Mouse (Mus musculus): ENCODE data around the gene Olfr1358. TPM values are rescaled to one million over a fixed set of nuclear protein-coding genes. Genes with fewer than 3 reads are reported as not detected.
"Not testable (repeated sequence)": the region's sequence is repeated elsewhere in the genome, so short reads cannot be mapped to it uniquely, and the experiment has no call there.

Olfr1358 gene
- not detected for total RNA-seq (2021)

GRCm38 (mm10) chr10:78517128-78517527, at the start of gene Olfr1358:
Olfr1358 (plus strand) TSS chr10:78517428.
- no peak for DNase-seq (ENCODE audit: extremely low spot score in 1 of 2, low spot score in 1 of 2)

GRCm38 (mm10) chr10:78467761-78468310, 49.4 kb upstream of the Olfr1358 start:
- no peak for DNase-seq (ENCODE audit: extremely low spot score in 1 of 2, low spot score in 1 of 2)

DNA sequence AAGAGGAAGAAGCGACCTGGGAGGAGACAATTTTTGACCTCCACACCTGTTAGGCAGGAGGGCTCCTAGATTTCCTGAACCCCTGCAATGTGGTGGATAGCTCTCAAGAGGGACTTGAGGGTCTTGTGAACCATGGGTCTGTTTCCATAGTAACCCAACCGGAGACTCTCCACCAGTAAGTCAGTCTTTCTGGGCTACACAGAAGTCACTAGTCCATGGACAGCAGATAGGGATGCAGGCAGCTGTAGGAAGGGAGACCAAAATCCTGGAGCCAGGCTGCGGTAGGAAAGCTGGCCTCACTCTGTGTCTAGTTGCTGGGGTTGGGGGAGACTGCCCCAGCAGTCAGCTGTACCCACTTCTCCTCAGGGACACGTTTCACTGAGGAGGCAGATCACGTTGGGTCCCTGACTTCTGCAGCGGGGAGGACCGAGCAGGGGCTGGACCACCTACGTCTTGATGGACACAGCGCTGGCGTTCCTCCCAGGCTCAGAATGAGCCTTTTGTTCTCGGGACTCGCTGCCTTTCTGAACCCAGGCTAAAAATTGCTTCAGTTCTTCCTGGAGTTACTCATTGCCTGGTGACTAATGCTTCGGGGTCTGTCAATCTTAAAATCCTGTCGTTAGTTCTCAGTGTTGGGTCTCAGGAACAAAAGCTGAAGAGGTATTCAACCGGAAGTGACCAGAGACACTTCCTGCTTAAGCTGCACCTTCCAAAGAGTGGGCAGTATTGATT, 46.5 kb upstream of the Olfr1358 start:
- no peak for DNase-seq (ENCODE audit: extremely low spot score in 1 of 2, low spot score in 1 of 2)

- DNase-seq (ENCODE audit: extremely low spot score in 1 of 2, low spot score in 1 of 2), result no peak
Observed at GRCm38 (mm10) chr10:78472046-78472445, 45.2 kb upstream of the Olfr1358 start.

DNA sequence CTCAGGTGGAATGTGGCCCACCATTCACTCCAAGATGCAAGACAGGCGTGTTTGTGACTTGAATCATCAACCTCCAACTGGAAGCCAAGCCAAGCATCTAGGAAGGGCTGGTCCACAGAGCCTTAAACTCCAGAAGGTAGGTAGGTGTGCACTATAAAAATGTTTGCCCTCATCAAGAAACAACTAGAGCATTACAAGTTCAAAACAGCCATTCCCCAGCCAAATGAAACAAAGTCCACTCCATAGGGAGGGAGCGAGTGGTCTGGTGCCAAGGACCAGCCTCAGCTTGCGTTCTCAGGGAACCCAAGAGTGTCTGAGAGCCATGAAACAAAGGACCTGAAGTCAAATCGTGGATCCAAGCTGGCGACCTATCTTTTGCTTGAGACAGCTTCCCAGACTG, 43.8 kb upstream of the Olfr1358 start:
- no peak for DNase-seq (ENCODE audit: extremely low spot score in 1 of 2, low spot score in 1 of 2)

DNA sequence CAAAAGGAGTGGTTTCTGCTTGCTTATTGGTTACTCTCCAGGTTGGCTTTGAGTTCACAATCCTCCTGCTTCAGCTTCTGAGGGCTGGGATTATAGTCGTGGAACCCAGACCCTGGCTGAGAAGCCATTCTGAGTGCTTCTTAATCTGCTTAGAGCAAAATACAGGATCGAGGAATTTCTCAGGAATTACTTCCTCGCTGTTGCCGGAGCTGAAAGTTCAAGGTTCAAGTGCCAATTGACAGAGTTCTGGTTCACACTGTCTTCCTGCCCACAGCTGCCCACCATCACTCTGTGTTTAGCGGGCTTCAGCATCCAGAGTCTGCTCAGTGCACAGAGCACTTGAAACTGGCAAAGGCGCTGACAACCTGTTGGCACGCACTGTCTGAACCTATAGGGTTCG, 42.5 kb upstream of the Olfr1358 start:
- no peak for DNase-seq (ENCODE audit: extremely low spot score in 1 of 2, low spot score in 1 of 2)

DNA sequence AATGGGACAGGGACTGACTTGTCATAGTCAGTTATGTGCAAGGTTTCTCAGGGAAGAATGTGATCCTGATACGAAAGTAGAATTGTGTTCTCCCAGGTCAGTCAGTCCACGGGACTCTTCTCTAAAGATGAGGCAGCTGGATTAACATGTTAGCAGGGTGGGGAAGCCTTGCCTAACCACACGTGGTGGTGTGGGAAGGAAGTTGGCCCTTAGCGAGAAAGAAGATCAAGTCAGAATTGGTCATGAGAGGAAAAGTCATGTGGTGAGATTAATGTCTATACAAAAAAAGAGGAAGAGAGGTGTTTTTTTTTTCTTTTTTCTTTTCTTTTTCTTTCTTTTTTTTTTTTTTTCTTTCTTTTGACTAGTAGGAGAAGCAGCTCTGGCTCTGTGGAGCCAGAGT, 40.4 kb upstream of the Olfr1358 start:
- no peak for DNase-seq (ENCODE audit: extremely low spot score in 1 of 2, low spot score in 1 of 2)

- DNase-seq (ENCODE audit: extremely low spot score in 1 of 2, low spot score in 1 of 2), result no peak
Observed at GRCm38 (mm10) chr10:78480954-78481927, 36.0 kb upstream of the Olfr1358 start.

DNA sequence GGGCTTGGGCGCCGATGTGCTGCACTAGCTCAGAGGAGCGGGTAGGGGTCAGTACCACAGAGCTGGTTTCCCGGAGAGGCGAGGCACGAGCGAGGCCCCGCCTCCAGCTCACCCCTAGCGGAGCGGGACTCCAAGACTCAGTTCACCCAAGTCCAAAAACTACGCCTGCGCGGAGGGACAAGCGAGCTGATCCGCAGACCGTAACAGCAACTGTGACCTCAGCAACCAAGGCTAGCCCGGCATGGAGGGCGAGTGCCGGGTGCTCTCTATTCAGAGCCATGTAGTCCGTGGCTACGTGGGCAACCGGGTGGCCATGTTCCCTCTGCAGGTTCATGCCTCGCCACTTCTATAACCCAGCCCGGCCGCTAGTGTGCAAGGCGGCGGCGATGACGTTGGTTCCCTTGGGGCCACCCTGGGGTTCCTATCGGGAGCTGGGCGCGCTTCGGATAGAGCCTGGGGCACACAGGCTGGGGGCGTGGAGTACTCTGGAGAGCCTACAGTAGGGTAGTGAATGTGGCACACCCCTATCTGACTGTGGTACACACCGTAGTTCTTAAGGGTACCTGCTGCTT, 35.2 kb upstream of the Olfr1358 start:
- DNase-seq (ENCODE audit: extremely low spot score in 1 of 2, low spot score in 1 of 2), result no peak

DNA sequence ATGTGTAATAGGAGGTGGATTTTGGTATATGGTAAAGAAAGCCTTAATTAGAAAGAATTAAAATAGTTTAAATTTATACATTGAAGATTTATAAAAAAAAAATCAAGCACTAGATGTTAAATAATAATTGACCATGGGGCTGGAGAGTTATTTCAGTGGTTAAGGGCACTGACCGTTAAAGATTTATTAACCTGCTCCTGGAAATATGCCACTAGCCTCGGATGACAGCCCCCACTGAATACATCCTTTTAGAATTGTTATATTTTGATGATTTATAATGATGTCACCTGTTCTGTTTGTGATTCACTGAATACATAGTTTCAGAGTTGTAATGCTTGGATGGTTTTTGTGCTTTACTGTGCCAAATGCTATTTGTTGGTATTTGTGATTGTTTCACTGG, 31.9 kb upstream of the Olfr1358 start:
- not testable (repeated sequence) for DNase-seq (ENCODE audit: extremely low spot score in 1 of 2, low spot score in 1 of 2)

DNA sequence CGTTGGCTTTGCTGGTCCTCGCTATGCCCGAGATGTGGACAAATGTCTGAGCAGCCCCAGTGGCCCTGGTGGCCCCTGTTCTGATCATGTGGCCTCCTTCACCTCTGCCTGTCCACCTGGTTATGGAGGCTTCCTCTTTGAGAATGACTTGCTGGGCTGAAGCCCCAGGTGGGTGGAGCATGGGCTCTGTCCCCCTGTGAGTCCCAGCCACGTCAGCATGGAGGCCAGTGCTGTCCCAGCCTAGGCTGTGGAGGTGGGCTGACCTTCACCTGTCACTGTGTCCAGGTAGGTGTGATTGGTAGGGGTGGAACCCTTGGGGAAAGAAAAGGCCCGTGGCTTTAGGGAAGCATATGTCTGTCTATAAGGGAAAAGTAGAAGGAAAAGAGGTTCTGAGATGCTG, 30.4 kb upstream of the Olfr1358 start:
- no peak for DNase-seq (ENCODE audit: extremely low spot score in 1 of 2, low spot score in 1 of 2)

- peak; percentile 65 to 88 for DNase-seq (ENCODE audit: extremely low spot score in 1 of 2, low spot score in 1 of 2)
Observed at GRCm38 (mm10) chr10:78487431-78488086, 29.7 kb upstream of the Olfr1358 start.

DNA sequence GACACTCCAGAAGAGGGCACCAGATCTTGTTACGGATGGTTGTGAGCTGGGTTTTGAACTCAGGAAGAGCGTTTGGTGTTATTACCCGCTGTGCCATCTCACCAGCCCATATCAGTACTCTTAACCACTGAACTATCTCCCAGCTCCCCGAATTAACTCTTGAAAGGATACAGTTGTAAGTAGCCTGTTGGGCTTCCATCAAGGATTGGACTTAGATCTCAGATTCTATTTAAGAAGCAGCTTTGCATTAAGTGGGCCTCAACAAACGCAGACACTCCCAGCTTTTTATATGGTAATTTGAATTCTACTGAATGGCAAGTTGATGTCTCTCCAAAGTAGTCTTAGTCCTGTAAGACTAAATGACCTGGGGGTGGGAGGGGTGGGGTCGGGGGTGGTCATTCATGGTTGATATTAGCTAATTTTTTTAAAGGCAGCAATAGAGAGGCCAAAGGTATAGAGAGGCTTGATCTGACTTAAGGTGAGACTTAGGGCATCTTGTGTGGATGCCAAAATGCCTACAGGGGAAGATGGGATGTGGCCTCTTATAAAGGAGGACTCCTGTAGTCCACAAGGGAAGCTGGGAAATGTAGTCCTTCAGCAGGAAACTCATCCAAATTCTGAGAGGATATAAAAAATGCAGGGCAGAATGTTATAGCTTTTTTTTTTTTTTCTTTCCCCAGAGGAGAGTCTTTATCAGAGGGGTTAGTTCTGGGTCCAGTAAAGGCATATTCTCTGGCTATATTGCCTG, 14.1 kb upstream of the Olfr1358 start:
- DNase-seq (ENCODE audit: extremely low spot score in 1 of 2, low spot score in 1 of 2), result no peak

DNA sequence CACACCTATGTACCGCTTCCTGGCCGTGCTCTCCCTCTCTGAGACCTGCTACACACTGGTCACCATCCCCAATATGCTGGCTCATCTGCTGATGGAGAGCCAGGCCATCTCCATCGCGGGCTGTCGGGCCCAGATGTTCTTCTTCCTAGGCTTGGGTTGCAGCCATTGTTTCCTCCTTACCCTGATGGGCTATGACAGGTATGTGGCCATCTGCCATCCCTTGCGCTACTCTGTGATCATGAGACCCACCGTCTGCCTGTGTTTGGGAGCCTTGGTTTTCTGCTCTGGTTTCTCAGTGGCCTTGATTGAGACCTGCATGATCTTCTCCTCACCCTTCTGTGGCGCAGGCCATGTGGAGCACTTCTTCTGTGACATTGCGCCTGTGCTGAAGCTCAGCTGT, 2.6 kb downstream of the Olfr1358 start:
- DNase-seq (ENCODE audit: extremely low spot score in 1 of 2, low spot score in 1 of 2), result no peak

DNA sequence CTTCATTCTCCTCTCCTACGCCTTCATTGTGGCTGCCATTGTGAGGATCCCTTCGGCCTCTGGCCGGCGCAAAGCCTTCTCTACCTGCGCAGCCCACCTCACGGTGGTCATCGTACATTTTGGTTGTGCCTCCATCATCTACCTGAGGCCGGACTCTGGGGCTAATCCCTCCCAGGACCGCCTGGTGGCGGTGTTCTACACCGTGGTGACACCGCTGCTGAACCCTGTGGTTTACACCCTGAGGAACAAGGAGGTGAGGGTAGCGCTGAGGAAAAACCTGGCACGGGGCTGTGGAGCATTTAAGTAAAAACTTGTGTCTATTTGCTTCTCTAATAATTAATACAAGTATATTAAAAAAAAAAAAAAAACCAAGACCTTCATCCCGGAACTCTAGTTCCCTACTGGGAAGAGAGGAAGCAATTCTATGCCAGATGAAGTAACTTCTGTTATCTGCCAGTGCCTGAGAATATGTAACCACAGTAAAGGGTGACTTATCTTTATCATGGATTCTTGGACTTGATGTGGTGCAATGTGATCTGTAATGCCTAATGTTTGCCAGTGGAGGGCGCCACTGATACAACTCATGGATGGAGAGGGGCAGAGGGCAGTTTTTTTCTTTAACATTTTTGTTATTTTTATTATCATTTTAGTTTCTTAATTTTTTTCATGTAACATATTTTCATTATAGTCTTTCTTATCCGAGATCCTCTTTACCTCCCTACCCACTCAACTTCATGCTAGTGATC, 3.2 kb downstream of the Olfr1358 start:
- peak in 1 of 2 experiments; percentile 9 for DNase-seq (ENCODE audit: extremely low spot score in 1 of 2, low spot score in 1 of 2)

DNA sequence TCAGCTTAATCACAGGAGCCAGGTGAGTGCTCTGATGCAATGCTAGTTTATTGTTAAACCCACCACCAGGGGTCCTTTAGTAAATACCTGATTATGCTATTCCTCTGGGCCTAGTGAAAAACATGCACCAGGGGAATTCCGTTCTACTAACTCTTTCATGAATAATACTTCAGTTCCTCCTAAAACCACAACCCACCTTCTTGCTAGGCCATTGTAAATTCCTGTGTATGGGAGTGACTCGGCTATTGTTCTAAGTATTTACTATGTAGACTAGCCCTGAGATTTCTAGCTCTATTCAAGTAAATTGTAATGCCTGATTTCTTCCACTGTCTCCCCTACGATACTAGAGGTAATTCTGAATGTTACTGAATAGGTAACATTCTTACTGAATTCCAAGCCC, 7.8 kb downstream of the Olfr1358 start:
- DNase-seq (ENCODE audit: extremely low spot score in 1 of 2, low spot score in 1 of 2), result not testable (repeated sequence)

DNA sequence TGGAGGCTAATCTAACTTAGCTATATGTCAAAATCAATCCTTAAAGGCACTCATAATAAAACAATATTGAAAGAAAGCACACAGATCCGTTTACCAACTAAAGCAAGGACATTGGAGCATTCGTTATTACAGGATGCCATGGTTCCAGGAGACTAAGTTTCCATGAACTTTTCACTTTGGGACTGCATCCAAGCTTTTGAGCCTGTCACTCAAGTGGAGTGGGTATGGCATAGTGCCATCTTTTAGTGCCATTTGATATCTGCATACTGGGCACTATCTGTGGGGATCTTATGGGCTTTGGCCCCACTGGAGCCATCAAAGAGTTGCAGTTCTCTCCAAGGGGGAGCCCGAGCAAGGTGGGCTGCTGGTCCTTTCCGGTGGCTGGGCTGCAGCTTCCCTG, 8.3 kb downstream of the Olfr1358 start:
- no peak for DNase-seq (ENCODE audit: extremely low spot score in 1 of 2, low spot score in 1 of 2)

- peak in 1 of 2 experiments; percentile 21 for DNase-seq (ENCODE audit: extremely low spot score in 1 of 2, low spot score in 1 of 2)
Observed at GRCm38 (mm10) chr10:78540943-78541342, 23.7 kb downstream of the Olfr1358 start.

DNA sequence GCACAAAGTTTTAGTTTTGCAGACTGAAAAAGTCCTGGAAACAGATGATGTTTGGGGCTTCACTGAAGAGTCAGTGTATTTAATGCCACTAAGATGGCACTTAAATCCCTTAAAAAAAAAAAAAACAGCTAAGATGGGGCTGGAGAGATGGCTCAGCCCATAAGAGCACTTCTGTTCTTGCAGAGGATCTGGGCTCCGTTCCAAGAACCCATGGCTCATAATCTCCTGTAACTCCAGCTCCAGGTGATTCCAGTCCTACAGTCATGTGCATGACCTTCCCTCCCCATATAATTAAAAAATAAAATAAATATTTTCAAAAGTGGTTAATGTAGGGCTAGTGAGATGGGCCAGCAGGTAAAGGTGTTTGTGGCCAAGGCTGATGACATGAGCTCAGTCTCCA, 47.8 kb downstream of the Olfr1358 start:
- DNase-seq (ENCODE audit: extremely low spot score in 1 of 2, low spot score in 1 of 2), result no peak

Measured in layer of hippocampus, postnatal 25 days (tissue).